Mouse (Mus musculus) olfactory bulb, adult 2 months (tissue): Measurements from ENCODE around the gene Mrps12.

Experiments used
- CTCF ChIP-seq: fragments of 200-500 bp; IDR thresholded peaks from 2 replicates; pipeline ENCODE4 v1.5.1; 2012; ENCODE audit warnings: low read depth, mild to moderate bottlenecking, low read length, moderate library complexity; ENCODE audit not compliant: insufficient read depth
- POLR2A ChIP-seq: fragments of 200-500 bp; IDR thresholded peaks from 2 replicates; pipeline ENCODE4 v1.6.1; 2012; ENCODE audit warnings: mild to moderate bottlenecking, low read depth, low read length, moderate library complexity; ENCODE audit not compliant: insufficient read depth

DNA sequence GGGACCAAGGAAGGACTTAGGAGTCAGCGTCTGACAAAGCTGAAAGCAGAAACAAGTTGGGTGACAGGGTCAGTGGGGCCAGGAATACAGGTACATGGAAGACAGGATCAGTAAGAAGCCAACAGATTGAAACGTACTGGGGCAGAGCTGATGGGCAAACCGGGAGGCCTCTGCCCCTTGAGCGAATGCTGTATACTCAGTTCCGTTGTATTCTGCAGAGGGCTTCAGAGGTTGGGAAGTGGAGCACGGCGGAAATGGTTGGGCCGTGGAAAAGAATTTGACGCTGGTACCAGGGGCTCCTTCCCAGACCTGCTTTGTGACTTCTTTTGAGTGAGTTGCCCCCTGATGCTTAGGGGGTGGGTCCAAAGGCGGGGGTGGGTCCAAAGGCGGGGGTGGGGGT lies 8.4 kb downstream of the Mrps12 start:
- TF ChIP-seq POLR2A = no peak
- no peak for TF ChIP-seq CTCF
